Mouse (Mus musculus) bone marrow, adult 2 months (tissue): ENCODE data around the gene Man1c1. TPM values are rescaled to one million over a fixed set of nuclear protein-coding genes. Genes with fewer than 3 reads are reported as not detected.
A peak's percentile ranks its signal among the peaks of the same experiment; 100 is the strongest.

ENCODE experiments used
- H3K27ac ChIP-seq: fragments of 200-500 bp; 2 replicates; pipeline ENCODE4 v1.5.1; 2012; ENCODE audit warnings: low read depth, mild to moderate bottlenecking, control low read depth, inconsistent platforms, low read length; ENCODE audit not compliant: control insufficient read depth, poor library complexity, insufficient read depth
- H3K4me1 ChIP-seq: fragments of 200-500 bp; 2 replicates; pipeline ENCODE4 v1.6.1; 2011; ENCODE audit warnings: low read length; ENCODE audit not compliant: control insufficient read depth, insufficient read depth
- H3K4me3 ChIP-seq: fragments of 200-500 bp; replicated peaks from 2 replicates; pipeline ENCODE3; 2011; ENCODE audit warnings: mild to moderate bottlenecking, low read depth, low read length, control low read depth; ENCODE audit not compliant: control insufficient read depth
- CTCF ChIP-seq: fragments of 200-500 bp; IDR thresholded peaks from 2 replicates; pipeline ENCODE4 v1.5.1; 2011; ENCODE audit warnings: low read length, control low read depth; ENCODE audit not compliant: control insufficient read depth, insufficient read depth
- POLR2A ChIP-seq: fragments of 200-500 bp; IDR thresholded peaks from 2 replicates; pipeline ENCODE4 v1.6.1; 2011; ENCODE audit warnings: low read depth, mild to moderate bottlenecking, control low read depth, low read length, borderline replicate concordance; ENCODE audit not compliant: control insufficient read depth
- whole genome bisulfite sequencing: fragments of 180-500 bp; shearing (Covaris S2); methylation state at CpG from one replicate; pipeline ENCODE4 v1.1.7; 2018; 5-methylcytosine and 5-hydroxymethylcytosine counted together
- polyA plus RNA-seq: library from polyadenylated mRNA; stranded (reverse); fragments of >200 nt; gene quantifications from 2 replicates; pipeline ENCODE4 v1.2.4, GENCODE M21; 2011; ENCODE audit warnings: low replicate concordance; ENCODE audit not compliant: missing spikeins, insufficient read depth, insufficient read length

The Man1c1 gene
- polyA plus RNA-seq, 1 experiment = 7.3 TPM

DNA sequence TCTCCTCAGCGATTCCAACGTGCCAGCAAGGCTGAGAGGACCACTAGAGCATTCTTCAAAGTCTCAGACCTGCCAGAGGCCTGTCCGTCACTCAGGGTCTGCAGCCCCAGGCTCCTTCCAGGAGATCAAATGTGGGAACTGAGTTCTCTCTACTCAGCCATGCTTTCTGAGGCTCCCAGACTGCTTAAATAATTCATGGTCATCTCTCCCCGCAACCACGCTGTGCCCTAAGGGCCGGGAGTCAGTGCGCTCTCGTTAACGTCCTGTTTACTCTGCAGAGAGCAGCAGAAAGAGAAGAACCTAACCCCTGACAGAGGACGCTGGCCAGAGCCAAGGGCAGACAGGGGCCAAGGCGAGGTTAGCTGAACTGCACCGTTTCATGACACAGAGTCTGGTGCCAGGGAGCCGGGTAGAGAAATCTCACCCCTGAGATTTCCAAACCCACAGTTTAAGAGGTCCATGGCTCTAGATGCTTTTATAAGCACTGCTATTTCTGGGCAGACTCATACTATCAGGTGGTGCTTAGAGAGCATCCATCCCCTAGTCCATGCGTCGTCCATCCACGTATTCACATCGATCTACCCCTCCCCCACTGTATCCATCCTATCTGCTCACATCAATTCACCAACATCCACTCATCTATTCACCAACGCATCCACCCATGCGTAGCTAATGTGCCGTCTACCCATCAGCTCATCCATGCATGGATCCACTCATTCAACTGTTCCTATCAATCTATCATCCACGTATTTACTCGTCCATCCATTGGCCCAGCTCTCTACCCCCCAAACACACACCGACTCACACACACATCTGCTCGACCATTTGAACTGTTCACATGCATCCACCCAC lies 131.4 kb downstream of the Man1c1 start:
- Histone ChIP-seq H3K4me1 (no peaks in the 10 kb centered on the region; the same call in 1 of the 2 replicates), H3K4me3 (no peak overlapping the region), H3K27ac (no peak overlapping the region)
- TF ChIP-seq CTCF (no peak), POLR2A (no peak)
- 88% methylated on average over 24 of the region's 24 CpGs for WGBS

- WGBS = 78% methylated on average over 14 of the region's 14 CpGs
- Histone ChIP-seq H3K4me3 (no peak overlapping the region), H3K4me1 (no peaks in the 10 kb centered on the region; the same call in 1 of the 2 replicates), H3K27ac (no peak overlapping the region)
- TF ChIP-seq POLR2A (no peak), CTCF (no peak)
Measured at GRCm38 (mm10) chr4:134570704-134571451, 133.2 kb downstream of the Man1c1 start.

DNA sequence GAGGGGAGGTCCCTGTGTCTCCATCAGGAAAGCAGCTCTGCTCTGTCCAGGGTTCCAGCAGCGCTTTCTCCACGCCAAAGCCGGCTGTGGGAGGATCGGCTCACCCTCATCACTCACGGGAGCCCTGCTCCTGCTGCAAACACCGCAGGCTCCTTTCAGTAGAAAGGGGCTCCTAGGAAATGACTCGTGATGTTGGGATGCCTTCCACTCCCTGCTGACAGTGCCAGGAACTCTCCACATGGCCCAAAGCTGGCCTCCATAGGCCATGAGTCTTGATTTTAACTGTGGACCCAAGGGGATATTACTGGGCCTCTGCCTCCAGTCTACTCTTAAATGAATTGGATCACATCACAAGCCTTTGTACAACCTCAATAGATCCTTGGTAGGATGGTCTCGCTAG lies 134.3 kb downstream of the Man1c1 start:
- no peak overlapping the region for H3K27ac ChIP-seq
- no peak for TF ChIP-seq POLR2A
- no peak for TF ChIP-seq CTCF
- no peaks in the 10 kb centered on the region; the same call in 1 of the 2 replicates for H3K4me1 ChIP-seq
- 82% methylated on average over 8 of the region's 8 CpGs for WGBS
- H3K4me3 ChIP-seq = no peak overlapping the region

- no peak overlapping the region for H3K4me3 ChIP-seq
- TF ChIP-seq POLR2A (no peak), CTCF (peak; percentile 50)
- H3K4me1 ChIP-seq = no peaks in the 10 kb centered on the region; the same call in 1 of the 2 replicates
- H3K27ac ChIP-seq = no peak overlapping the region
- WGBS = 85% methylated on average over 6 of the region's 6 CpGs
Measured at GRCm38 (mm10) chr4:134569205-134569604, 134.9 kb downstream of the Man1c1 start.

GRCm38 (mm10) chr4:134567377-134568226 lies 136.5 kb downstream of the Man1c1 start:
- 88% methylated on average over 19 of the region's 19 CpGs for WGBS

DNA sequence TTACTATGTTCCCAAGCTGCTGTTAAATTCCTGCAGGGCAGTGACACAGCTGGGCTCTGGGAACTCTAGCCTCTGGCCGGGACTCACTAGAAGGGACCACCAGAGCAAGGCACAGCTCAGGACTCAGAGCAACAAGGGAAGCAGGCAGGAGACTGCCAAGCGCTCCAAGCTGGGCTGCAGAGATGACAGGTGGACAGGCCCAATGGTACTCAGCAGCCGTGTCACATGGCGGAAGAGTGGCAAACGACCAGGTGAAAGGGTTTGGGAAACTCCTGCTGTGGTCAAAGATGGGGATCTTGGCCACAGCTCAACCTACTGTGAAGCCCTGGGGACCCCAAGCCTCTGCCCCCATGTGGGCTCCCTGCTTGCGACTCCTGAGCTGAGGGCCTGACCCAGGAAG lies 140.0 kb downstream of the Man1c1 start:
- TF ChIP-seq POLR2A = no peak
- no peak for TF ChIP-seq CTCF
- no peak overlapping the region for H3K27ac ChIP-seq
- no peak overlapping the region for H3K4me3 ChIP-seq
- no peaks in the 10 kb centered on the region for H3K4me1 ChIP-seq
- WGBS = 78% methylated on average over 6 of the region's 6 CpGs

More at GRCm38 (mm10) chr4:134567377-134568226, 136.5 kb downstream of the Man1c1 start:
- H3K4me3 ChIP-seq = no peak overlapping the region
- TF ChIP-seq CTCF (no peak), POLR2A (no peak)
- no peak overlapping the region for H3K27ac ChIP-seq
- no peaks in the 10 kb centered on the region; the same call in 1 of the 2 replicates for H3K4me1 ChIP-seq

- H3K4me1 ChIP-seq = no peaks in the 10 kb centered on the region
- no peak overlapping the region for H3K4me3 ChIP-seq
- TF ChIP-seq CTCF (no peak), POLR2A (no peak)
- 76% methylated on average over 16 of the region's 16 CpGs for WGBS
- H3K27ac ChIP-seq = no peak overlapping the region
Measured at GRCm38 (mm10) chr4:134563624-134564023, 140.5 kb downstream of the Man1c1 start.
